Mouse (Mus musculus): ENCODE measurements at regions not wholly inside any gene's neighbourhood (a gene's known extent, or its start where the extent isn't known, plus 50 kb on each side); places are given as distances from the start of the nearest gene placed in this dataset.

DNA sequence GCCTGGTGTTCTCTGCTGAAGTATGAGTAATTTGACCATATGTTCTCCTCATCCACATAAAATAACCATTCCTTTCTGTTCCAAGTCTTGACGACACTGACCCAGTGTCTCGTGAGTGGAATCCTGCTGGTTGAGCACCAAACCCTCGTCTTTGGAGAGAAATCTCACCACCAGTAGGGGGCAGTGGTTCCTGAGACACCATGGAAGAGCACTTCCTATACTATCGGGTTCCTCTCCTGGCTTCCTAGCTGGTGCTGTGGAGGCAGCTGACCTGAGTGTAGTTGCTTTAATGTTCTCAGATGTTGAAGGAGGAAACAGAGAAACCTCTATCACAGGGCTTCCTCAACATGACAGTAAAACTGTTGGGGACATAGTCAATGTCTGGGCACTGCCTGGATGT, 216.4 kb downstream of the Prdm2 start:
- H3K27me3 ChIP-seq (ENCODE audit: control insufficient read depth, insufficient read depth, low read length, poor library complexity, severe bottlenecking), result no peaks in the 10 kb centered on the region
- no peak for DNase-seq (ENCODE audit: low read depth, low spot score)
- no peaks in the 10 kb centered on the region for H3K36me3 ChIP-seq (ENCODE audit: control insufficient read depth, insufficient read depth, low read length, poor library complexity, severe bottlenecking)

DNA sequence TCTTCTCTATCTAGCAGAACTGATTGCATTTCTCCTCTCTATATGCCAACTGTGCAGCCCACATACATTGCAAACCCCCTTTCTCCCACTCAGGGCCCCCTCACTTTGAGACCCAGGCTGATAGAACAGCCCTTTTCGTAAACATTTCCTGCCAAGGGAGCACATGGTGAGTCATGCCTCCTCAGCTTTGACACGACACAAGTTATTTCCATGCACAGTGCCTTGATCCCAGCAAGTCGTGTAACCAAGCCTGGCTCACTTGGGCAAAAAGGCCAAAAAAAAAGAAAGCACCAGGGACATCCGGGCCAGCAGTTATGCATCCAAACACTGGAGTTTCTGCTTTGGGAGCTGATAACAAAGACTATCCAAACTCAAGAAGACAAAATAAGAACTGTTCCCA, 221.4 kb downstream of the Prdm2 start:
- DNase-seq (ENCODE audit: low read depth, low spot score), result no peak
- H3K27me3 ChIP-seq (ENCODE audit: control insufficient read depth, insufficient read depth, low read length, poor library complexity, severe bottlenecking), result no peaks in the 10 kb centered on the region
- H3K36me3 ChIP-seq (ENCODE audit: control insufficient read depth, insufficient read depth, low read length, poor library complexity, severe bottlenecking), result no peaks in the 10 kb centered on the region

GRCm38 (mm10) chr4:142989175-142989574, 223.6 kb downstream of the Prdm2 start:
- H3K27me3 ChIP-seq (ENCODE audit: control insufficient read depth, insufficient read depth, low read length, poor library complexity, severe bottlenecking), result no peaks in the 10 kb centered on the region
- DNase-seq (ENCODE audit: low read depth, low spot score), result no peak
- no peaks in the 10 kb centered on the region for H3K36me3 ChIP-seq (ENCODE audit: control insufficient read depth, insufficient read depth, low read length, poor library complexity, severe bottlenecking)

GRCm38 (mm10) chr4:142983295-142983624, 229.5 kb downstream of the Prdm2 start:
- Histone ChIP-seq H3K27me3 (ENCODE audit: control insufficient read depth, insufficient read depth, low read length, poor library complexity, severe bottlenecking) (no peaks in the 10 kb centered on the region), H3K36me3 (ENCODE audit: control insufficient read depth, insufficient read depth, low read length, poor library complexity, severe bottlenecking) (no peaks in the 10 kb centered on the region)
- no peak for DNase-seq (ENCODE audit: low read depth, low spot score)

DNA sequence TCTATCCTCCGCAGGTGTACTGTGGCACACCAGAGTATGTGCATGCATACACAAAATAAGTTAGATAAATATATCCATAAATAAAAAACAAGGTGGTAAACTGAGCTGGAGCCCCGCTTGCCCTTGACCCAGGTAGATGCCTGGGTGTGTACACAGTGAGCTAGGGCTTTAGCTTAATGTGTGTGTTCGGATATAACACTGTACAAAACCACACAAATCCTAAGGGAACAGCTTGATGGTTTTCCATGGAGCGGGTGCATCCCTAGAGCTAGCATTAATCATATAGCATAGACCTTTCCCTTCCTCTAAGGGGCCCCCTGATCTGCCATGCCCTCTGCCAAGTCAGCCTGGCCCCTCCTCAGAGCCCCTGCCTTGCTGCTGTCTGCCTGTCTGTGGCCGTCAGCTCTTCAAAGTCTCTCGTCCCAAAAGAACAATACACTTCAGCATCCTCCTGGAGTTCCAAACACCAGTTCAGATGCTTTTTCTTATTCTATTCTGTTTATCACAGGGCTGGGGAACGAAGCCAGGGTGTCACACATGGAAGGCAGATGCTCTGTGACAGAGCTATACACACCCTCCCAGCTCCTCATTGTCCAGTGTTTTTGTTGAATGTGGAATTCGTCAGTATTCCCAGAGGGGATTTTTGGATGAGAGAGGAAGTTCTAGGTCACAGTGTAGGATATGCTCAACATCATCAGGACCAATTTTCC, 230.1 kb downstream of the Prdm2 start:
- H3K36me3 ChIP-seq (ENCODE audit: control insufficient read depth, insufficient read depth, low read length, poor library complexity, severe bottlenecking), result no peaks in the 10 kb centered on the region
- no peak for DNase-seq (ENCODE audit: low read depth, low spot score)
- H3K27me3 ChIP-seq (ENCODE audit: control insufficient read depth, insufficient read depth, low read length, poor library complexity, severe bottlenecking), result no peaks in the 10 kb centered on the region

- DNase-seq (ENCODE audit: low read depth, low spot score), result no peak
- Histone ChIP-seq H3K36me3 (ENCODE audit: control insufficient read depth, insufficient read depth, low read length, poor library complexity, severe bottlenecking) (no peaks in the 10 kb centered on the region), H3K27me3 (ENCODE audit: control insufficient read depth, insufficient read depth, low read length, poor library complexity, severe bottlenecking) (no peaks in the 10 kb centered on the region)
Observed at GRCm38 (mm10) chr4:142975620-142976019, 237.2 kb downstream of the Prdm2 start.

DNA sequence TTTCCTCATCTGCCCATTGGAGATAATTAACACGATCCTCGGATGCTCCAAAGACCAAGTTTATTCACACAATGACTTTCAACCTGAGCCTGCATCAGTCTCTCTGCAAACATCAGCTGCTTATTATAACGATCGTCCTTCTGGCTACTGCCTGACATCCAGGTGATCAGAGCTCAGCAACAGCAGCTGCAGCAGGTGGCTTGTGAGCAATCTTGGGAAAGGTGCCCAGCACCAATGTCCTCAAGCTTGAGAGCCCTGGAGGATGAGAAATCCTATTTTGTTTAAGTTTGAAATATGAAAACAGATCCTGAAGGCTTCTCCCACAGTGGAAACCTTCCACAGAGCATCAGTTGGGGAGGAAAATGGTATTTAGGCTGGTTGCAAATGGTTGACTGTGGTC, 242.8 kb downstream of the Prdm2 start:
- no peaks in the 10 kb centered on the region for H3K36me3 ChIP-seq (ENCODE audit: control insufficient read depth, insufficient read depth, low read length, poor library complexity, severe bottlenecking)
- H3K27me3 ChIP-seq (ENCODE audit: control insufficient read depth, insufficient read depth, low read length, poor library complexity, severe bottlenecking), result no peaks in the 10 kb centered on the region
- no peak for DNase-seq (ENCODE audit: low read depth, low spot score)

DNA sequence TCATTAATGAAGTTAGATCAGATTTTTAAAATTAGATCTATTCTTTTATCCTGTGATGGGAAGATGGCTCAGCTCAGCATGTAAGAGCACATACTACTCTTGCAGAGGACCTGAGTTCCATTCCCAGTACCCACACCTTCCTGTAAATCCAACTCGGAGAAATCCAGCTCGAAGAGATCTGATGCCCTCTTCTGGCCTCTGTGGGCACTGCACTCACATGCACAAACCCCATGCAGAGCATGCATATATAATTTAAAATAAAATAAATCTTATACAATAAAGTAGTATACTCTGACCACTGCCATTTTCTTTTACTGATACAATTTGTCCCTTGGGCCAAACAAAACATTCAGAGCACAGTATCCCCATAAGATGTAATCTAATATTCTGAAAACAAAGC, 245.2 kb downstream of the Prdm2 start:
- no peak for DNase-seq (ENCODE audit: low read depth, low spot score)
- no peaks in the 10 kb centered on the region for H3K36me3 ChIP-seq (ENCODE audit: control insufficient read depth, insufficient read depth, low read length, poor library complexity, severe bottlenecking)
- no peaks in the 10 kb centered on the region for H3K27me3 ChIP-seq (ENCODE audit: control insufficient read depth, insufficient read depth, low read length, poor library complexity, severe bottlenecking)

DNA sequence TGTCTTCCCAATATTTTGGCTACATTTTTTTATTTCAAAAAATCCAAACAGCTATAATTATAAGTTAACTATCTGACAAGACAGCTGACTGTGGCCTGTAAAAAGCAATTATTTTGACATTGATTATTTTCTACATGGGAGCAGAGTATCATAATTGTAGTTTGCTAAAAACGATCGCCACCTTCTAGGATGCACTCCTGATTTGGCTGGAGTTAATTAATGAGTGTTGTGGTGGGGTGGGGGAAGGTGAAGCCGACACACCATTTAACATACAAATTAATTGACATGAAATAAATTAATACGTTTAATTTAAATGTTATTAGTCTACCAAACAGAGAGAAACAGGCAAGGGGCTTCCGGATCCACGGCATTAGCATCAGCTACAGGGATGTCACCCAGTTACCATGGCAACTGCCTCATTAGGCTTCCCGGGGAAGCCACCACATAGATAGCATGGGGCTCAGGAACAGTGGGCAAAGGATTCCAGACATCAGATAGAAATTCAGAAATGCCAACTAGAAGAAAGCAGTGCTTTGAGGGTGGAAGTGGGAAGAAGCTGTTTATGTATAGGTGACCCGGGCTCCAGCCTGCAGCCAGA, 255.9 kb downstream of the Prdm2 start:
- no peaks in the 10 kb centered on the region for H3K27me3 ChIP-seq (ENCODE audit: control insufficient read depth, insufficient read depth, low read length, poor library complexity, severe bottlenecking)
- no peak for DNase-seq (ENCODE audit: low read depth, low spot score)
- H3K36me3 ChIP-seq (ENCODE audit: control insufficient read depth, insufficient read depth, low read length, poor library complexity, severe bottlenecking), result no peaks in the 10 kb centered on the region

- no peak for DNase-seq (ENCODE audit: low read depth, low spot score)
- Histone ChIP-seq H3K27me3 (ENCODE audit: control insufficient read depth, insufficient read depth, low read length, poor library complexity, severe bottlenecking) (no peaks in the 10 kb centered on the region), H3K36me3 (ENCODE audit: control insufficient read depth, insufficient read depth, low read length, poor library complexity, severe bottlenecking) (no peaks in the 10 kb centered on the region)
Observed at GRCm38 (mm10) chr4:142956376-142956775, 256.4 kb downstream of the Prdm2 start.

DNA sequence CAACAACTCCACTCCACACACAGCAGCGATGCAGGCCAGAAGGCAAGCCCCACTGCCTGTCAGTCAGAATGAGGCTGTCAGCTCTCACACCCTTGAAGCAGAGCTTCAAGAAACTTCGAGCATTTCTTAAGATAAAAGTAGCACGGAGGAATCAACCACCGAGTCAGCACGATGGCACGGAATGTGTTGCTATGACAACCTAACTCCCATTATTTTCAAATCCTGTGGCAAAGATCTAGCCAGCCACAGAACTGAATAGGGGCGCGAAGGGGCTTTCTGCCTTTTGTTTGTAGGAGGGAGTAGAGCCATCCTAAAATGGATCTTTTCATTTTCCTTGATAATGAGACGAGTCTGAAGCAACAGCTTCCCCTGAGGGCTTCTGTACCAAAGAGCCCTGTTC, 259.1 kb downstream of the Prdm2 start:
- Histone ChIP-seq H3K27me3 (ENCODE audit: control insufficient read depth, insufficient read depth, low read length, poor library complexity, severe bottlenecking) (no peaks in the 10 kb centered on the region), H3K36me3 (ENCODE audit: control insufficient read depth, insufficient read depth, low read length, poor library complexity, severe bottlenecking) (no peaks in the 10 kb centered on the region)
- no peak for DNase-seq (ENCODE audit: low read depth, low spot score)

GRCm38 (mm10) chr4:142952879-142953278, 259.9 kb downstream of the Prdm2 start:
- Histone ChIP-seq H3K36me3 (ENCODE audit: control insufficient read depth, insufficient read depth, low read length, poor library complexity, severe bottlenecking) (no peaks in the 10 kb centered on the region), H3K27me3 (ENCODE audit: control insufficient read depth, insufficient read depth, low read length, poor library complexity, severe bottlenecking) (no peaks in the 10 kb centered on the region)
- DNase-seq (ENCODE audit: low read depth, low spot score), result no peak

DNA sequence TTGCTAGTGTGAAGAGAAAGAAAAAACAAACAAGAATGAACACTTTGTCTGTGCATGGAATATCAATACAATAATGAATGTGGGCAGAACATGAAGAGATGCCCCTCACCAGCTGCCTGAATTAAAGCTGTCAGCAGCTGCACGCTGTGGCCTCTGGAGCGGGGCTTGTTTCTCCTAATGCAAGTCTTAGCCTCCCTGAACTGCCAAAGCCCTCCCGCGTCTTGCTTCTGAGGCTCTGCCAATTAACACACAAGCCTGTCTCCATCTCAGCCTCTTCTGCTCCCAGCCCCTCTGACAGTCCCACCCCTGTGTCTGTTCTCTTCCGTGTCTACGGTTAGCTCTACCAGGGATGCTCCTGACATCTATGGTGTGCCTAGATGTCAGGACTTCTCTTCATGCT, 265.1 kb downstream of the Prdm2 start:
- no peaks in the 10 kb centered on the region for H3K27me3 ChIP-seq (ENCODE audit: control insufficient read depth, insufficient read depth, low read length, poor library complexity, severe bottlenecking)
- no peaks in the 10 kb centered on the region for H3K36me3 ChIP-seq (ENCODE audit: control insufficient read depth, insufficient read depth, low read length, poor library complexity, severe bottlenecking)
- no peak for DNase-seq (ENCODE audit: low read depth, low spot score)

DNA sequence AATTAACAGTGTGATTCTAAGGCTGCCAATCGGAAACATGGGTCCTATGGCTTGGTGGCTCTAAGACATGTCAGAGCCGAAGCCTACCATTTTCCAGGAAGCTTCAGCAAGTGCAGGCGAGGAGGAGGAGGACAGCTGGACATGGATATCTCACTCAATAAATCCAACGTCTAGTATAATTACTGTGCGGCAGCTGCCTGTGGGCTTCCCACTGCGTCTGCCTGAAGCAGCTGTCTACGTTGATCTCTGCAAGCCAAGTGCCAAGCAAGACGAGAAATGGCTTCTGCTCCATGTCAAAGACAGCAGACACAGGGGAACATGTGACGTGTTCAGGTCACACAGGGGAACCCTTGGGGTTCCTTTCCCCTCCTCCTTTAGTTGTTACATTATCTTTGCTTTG, 279.2 kb downstream of the Prdm2 start:
- H3K27me3 ChIP-seq (ENCODE audit: control insufficient read depth, insufficient read depth, low read length, poor library complexity, severe bottlenecking), result no peaks in the 10 kb centered on the region
- DNase-seq (ENCODE audit: low read depth, low spot score), result no peak
- no peaks in the 10 kb centered on the region for H3K36me3 ChIP-seq (ENCODE audit: control insufficient read depth, insufficient read depth, low read length, poor library complexity, severe bottlenecking)

DNA sequence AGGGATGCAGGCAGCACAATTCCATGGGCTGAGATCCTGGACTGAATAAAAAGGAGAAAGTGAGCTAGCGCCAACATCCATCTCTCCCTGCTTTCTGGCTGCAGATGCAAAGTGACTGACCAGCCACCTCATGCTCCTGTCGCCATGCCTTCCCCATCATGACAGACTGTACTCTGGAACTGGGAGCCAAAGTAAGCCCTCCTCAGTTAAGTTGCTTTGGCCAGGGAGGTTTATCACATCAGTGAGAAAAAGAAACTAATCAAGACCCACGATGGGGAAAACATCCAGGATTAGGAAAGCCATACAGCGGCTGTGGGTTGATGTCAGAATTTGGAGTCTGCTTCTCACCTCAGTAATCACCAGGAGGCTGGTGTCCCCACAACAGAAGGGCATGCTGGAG, 283.6 kb downstream of the Prdm2 start:
- no peaks in the 10 kb centered on the region for H3K27me3 ChIP-seq (ENCODE audit: control insufficient read depth, insufficient read depth, low read length, poor library complexity, severe bottlenecking)
- no peak for DNase-seq (ENCODE audit: low read depth, low spot score)

More for the DNA sequence above, 283.6 kb downstream of the Prdm2 start:
- no peaks in the 10 kb centered on the region for H3K36me3 ChIP-seq (ENCODE audit: control insufficient read depth, insufficient read depth, low read length, poor library complexity, severe bottlenecking)
